Mouse (Mus musculus): ENCODE results near the gene Syn3. TPM values are rescaled to one million over a fixed set of nuclear protein-coding genes. Genes with fewer than 3 reads are reported as not detected.
"Not testable (repeated sequence)": the region's sequence is repeated elsewhere in the genome, so short reads cannot be mapped to it uniquely, and the experiment has no call there.

Gene Syn3
- polyA plus RNA-seq (2016; fragmentation: Nextera tagmentation; extraction: Ambion mirVana), result 3.0 and 5.3 TPM in 2 replicates

DNA sequence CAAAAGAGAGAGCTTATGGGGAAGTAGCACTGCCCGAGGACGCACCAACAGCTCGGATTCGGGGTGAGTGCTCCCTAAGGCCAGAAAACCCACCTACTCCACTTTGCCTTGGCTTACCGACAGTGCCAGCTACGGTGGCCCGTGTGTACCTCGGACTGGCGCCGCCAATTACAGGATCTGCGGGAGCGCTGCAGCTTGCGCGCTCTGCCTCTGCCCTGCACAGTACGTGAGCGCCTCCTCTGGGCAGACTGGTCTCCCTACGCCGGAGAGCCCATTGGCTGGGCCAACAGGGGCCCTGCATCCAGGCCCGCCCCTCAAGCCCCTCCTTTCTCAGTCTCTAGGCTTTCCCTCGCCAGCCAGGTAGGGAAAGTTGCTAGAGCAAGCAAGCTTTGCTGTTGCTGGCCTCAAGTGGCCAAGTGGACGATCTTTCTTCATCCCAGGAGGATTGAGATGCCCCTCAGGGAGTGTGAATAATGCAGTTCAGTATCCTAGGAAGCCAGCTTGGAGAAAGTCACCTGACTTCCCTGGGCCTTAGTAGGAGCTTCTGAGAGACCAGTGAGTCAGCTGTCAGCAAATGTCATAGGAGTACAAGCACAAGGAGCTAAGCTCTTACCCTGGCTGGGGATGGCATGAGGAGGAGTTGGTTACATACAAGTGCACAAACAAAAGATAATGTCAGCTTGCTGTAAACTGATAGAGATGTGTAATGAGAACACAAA lies at the start of gene Syn3:
Syn3 (minus strand) TSS at position 224 of the 719 bp plus-strand sequence.
- H3K4me1 ChIP-seq, result peaks cover 18% of the 10 kb centered on the region
- DNase-seq (ENCODE audit: low spot score), result peak; percentile 93
- H3K27ac ChIP-seq (replicated peaks), result peak within 1 kb of the TSS; percentile 90
- under 1% methylated on average over 21 of the region's 21 CpGs for WGBS
- H3K27me3 ChIP-seq (ENCODE audit: low read depth, poor library complexity, severe bottlenecking), result no peaks in the 10 kb centered on the region
- peak within 1 kb of the TSS; percentile 74 for H3K4me3 ChIP-seq
- no peaks in the 10 kb centered on the region for H3K36me3 ChIP-seq
- H3K9me3 ChIP-seq (replicated peaks), result no peaks in the 10 kb centered on the region

GRCm38 (mm10) chr10:86526357-86526874 lies 27.7 kb upstream of the Syn3 start:
- H3K36me3 ChIP-seq; H3K4me3 ChIP-seq; H3K9me3 ChIP-seq (replicated peaks); H3K27me3 ChIP-seq (ENCODE audit: low read depth, poor library complexity, severe bottlenecking); H3K4me1 ChIP-seq; DNase-seq (ENCODE audit: low spot score); H3K27ac ChIP-seq (replicated peaks): not testable (repeated sequence)
- 97% methylated on average over 4 of the region's 5 CpGs for WGBS

DNA sequence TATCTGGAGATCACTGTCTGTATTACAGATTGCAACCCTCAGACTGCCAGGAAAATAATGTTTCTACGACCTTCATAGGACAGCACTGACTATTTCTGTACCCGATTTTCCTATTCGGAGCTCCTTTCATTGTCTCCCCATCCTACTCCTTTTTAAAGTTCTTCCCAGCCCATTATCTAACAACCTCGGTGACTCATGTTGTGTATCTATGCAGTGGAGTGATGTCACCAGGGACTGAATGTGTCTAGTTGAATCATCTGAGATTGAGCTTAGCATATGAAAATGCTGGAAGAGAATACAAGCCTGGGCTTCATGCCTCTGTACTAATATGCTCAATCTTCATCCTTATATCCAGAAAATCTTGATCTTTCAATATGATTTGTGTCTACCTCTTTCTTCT lies 15.1 kb upstream of the Syn3 start:
- no peaks in the 10 kb centered on the region for H3K4me1 ChIP-seq
- H3K27ac ChIP-seq (replicated peaks), result no peak overlapping the region
- DNase-seq (ENCODE audit: low spot score), result no peak
- no peak overlapping the region for H3K4me3 ChIP-seq
- no peaks in the 10 kb centered on the region for H3K27me3 ChIP-seq (ENCODE audit: low read depth, poor library complexity, severe bottlenecking)
- 94% methylated on average over 4 of the region's 4 CpGs for WGBS
- peaks cover 11% of the 10 kb centered on the region; the same call in 1 of the 2 replicates for H3K9me3 ChIP-seq (replicated peaks)
- no peaks in the 10 kb centered on the region for H3K36me3 ChIP-seq

- no peak overlapping the region for H3K27ac ChIP-seq (replicated peaks)
- H3K9me3 ChIP-seq (replicated peaks), result peaks cover 11% of the 10 kb centered on the region; the same call in 1 of the 2 replicates
- no peak for DNase-seq (ENCODE audit: low spot score)
- no peak overlapping the region for H3K4me3 ChIP-seq
- H3K36me3 ChIP-seq, result no peaks in the 10 kb centered on the region
- no peaks in the 10 kb centered on the region for H3K27me3 ChIP-seq (ENCODE audit: low read depth, poor library complexity, severe bottlenecking)
- no peaks in the 10 kb centered on the region for H3K4me1 ChIP-seq
Observed at GRCm38 (mm10) chr10:86510941-86511340, 12.2 kb upstream of the Syn3 start.

DNA sequence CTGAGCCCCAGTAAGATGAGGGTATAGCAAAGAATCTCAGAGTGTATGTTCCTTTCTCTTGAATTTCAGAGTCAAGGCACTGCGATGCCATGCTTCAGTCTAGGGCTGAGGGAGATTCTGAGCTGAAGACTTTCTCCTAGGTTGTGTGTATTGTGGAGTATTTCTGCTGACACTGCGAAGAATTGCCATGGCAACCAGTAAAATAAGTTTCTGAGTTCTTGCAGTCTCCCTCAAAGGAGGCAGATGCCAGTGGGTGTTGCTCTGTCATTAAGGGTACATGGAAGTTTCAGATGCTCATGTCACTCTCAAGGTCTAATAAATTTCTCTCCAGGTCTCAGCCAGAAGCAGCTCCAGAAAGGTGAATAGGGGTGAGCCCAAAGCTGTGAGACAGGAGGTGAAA lies 3.4 kb upstream of the Syn3 start:
- Histone ChIP-seq H3K9me3 (replicated peaks) (no peaks in the 10 kb centered on the region), H3K4me3 (no peak overlapping the region), H3K36me3 (no peaks in the 10 kb centered on the region), H3K27me3 (ENCODE audit: low read depth, poor library complexity, severe bottlenecking) (no peaks in the 10 kb centered on the region), H3K4me1 (peaks cover 18% of the 10 kb centered on the region), H3K27ac (replicated peaks) (no peak overlapping the region)
- 89% methylated on average over 2 of the region's 2 CpGs for WGBS
- DNase-seq (ENCODE audit: low spot score), result no peak

DNA sequence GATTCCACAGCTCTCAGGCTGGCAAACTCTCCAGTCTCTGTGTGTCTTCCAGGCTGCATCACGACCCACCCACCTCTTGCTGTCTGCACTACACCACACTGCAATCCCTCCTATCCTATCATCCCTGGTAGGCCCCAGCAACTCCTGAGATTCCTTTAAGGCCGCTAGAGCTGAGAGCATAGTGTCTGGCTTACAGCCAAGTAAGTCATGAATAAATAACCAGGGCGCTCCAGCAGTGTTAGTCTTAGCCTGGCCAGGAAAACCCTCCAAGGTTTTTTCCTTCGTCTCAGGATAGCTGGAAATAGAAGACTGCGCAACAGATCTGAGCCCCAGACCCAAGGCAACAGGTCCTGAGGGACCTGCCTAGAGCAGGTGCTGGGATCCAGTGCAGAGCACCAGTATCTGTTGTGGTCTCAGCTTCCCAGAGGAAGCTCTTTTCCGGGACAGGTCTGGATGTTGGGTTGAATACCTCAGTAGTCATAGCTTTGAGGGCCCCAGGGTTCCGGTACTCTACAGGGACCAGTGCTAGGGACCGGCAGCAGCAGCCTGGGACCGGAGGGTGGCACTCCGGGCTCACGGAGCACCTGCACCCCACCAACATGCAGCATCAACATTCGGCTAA lies 534 bp downstream of the Syn3 start:
- Histone ChIP-seq H3K27ac (replicated peaks) (peak overlapping the region; percentile 90), H3K27me3 (ENCODE audit: low read depth, poor library complexity, severe bottlenecking) (no peaks in the 10 kb centered on the region), H3K4me1 (peaks cover 18% of the 10 kb centered on the region), H3K36me3 (no peaks in the 10 kb centered on the region), H3K9me3 (replicated peaks) (no peaks in the 10 kb centered on the region), H3K4me3 (peak overlapping the region; percentile 74)
- 9% methylated on average over 12 of the region's 12 CpGs for WGBS
- peak; percentile 40 for DNase-seq (ENCODE audit: low spot score)

DNA sequence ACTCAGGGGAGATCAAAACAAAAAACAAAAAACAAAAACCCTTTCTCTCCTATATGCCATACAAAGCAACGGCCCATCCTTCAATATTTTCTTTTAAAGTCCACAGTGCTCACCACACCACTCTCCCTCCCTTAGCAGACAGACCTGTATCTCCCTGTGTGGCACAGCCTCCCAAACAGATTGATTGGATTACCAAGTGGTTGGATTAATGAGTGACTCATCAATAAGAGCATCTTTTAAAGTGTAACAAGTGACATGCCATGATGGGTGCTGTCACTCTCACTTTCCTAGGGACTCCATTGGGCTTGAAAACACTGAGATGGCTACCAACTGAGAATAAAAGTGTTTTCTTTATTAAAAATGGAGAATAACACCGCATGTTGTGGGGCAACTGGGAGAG lies 2.8 kb downstream of the Syn3 start:
- no peaks in the 10 kb centered on the region for H3K9me3 ChIP-seq (replicated peaks)
- no peak overlapping the region for H3K27ac ChIP-seq (replicated peaks)
- H3K36me3 ChIP-seq, result no peaks in the 10 kb centered on the region
- H3K4me3 ChIP-seq, result no peak overlapping the region
- H3K4me1 ChIP-seq, result peaks cover 30% of the 10 kb centered on the region
- DNase-seq (ENCODE audit: low spot score), result no peak
- 90% methylated on average over 2 of the region's 2 CpGs for WGBS
- no peaks in the 10 kb centered on the region for H3K27me3 ChIP-seq (ENCODE audit: low read depth, poor library complexity, severe bottlenecking)

DNA sequence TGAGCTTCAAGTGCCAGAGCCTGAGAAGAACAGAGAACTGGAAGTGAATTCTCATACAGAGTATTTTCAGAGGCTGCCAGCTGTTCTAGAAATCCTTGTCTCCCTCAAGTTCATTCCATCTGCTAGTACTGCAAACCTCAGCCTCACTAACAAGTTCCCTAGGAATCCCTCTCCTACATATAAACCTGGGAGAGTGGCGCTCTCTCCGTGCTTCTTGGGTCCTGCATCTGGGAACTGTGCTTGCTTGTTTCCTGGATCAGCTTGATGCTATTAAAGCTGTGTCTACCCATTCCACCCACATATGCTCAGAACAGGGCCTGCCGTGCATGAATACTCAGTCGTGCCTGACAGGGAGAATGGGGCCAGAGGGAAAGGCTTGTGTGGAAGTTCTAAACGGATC lies 5.6 kb downstream of the Syn3 start:
- 78% methylated on average over 5 of the region's 5 CpGs for WGBS

DNA sequence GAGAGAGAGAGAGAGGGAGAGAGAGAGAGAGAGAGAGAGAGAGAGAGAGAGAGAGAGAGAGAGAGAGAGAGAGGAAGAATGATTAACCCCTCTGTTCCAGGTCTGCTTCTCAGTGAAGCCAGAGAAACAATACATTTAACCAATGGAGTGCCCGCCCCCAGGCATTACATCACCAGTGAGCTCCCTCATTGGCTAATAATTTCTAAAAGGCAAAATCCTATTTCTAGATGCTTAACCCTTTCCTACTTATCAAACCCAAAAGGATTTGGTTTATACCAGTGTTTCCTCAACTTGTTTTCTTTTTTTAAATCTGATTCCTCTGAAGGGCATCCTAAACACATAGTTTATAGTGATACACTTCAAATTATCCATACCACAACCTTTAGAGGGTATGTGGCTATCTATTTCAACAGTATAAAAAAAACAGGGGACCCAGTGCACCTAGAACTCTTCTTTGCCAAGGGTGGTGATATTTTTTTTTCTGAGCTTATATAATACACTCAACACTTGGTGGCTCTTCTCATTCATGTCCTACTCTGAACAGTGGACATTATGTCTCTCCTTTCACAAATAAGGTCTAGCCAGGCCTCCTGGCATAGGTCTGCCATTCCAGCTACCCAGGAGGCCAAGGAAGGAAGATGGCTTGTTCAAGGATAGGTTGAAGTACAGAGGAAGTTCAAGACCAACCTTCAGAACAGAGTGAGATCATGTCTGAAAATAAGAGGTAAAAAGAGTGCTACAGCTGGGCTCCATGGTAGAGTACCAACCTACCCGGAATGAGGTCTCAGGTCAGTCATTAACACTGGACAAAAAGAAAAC lies 6.4 kb downstream of the Syn3 start:
- Histone ChIP-seq H3K4me3 (peak overlapping the region; percentile 45), H3K36me3 (no peaks in the 10 kb centered on the region), H3K9me3 (replicated peaks) (no peaks in the 10 kb centered on the region), H3K27ac (replicated peaks) (peak overlapping the region; percentile 86), H3K4me1 (peaks cover 21% of the 10 kb centered on the region), H3K27me3 (ENCODE audit: low read depth, poor library complexity, severe bottlenecking) (no peaks in the 10 kb centered on the region)
- peak; percentile 44 for DNase-seq (ENCODE audit: low spot score)
- 50% methylated on average over 2 of the region's 2 CpGs for WGBS

More for the DNA sequence above, 5.6 kb downstream of the Syn3 start:
- no peak for DNase-seq (ENCODE audit: low spot score)
- H3K4me1 ChIP-seq, result peaks cover 29% of the 10 kb centered on the region
- no peak overlapping the region for H3K4me3 ChIP-seq
- no peaks in the 10 kb centered on the region for H3K36me3 ChIP-seq
- no peak overlapping the region for H3K27ac ChIP-seq (replicated peaks)
- H3K9me3 ChIP-seq (replicated peaks), result no peaks in the 10 kb centered on the region
- no peaks in the 10 kb centered on the region for H3K27me3 ChIP-seq (ENCODE audit: low read depth, poor library complexity, severe bottlenecking)

DNA sequence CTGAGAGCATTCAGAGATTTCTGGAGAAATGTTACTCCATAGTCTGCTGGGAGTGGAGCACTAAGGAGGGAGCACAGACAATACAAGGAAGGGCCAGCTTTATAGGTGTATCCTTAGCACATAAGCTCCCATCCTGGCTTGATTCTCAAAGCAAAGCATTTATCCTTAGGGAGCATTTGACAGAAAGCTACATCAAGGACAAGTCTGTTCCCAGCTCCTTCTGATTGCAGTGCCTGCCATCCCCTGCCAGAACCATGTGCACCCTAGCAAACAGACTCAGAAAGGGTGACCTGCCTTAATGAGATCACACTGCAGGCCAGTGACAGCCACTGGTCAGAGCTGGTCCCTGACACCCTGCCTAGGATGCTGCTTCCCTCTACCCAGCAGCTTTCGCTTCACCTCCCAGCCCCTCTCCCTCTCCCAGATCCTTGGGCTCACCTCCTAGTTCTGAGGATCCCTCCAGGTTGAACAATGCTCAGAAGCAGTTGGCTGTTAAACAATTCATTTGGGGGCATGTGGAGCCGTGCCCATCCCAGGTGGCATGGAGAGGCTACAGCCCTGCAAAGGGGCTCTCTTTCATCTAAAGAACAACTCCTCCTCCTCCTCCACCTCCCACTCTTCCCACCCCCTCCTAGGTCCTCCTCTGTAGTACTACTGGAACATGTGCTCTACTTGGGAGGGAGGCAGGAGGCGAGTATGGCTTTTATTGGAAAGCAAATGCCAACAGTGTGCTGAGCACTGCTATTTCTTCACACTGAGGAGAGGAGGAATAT lies 7.2 kb downstream of the Syn3 start:
- 19% methylated on average over 3 of the region's 3 CpGs for WGBS
- Histone ChIP-seq H3K4me1 (peaks cover 20% of the 10 kb centered on the region), H3K27ac (replicated peaks) (peak overlapping the region; percentile 86), H3K36me3 (no peaks in the 10 kb centered on the region), H3K9me3 (replicated peaks) (no peaks in the 10 kb centered on the region), H3K4me3 (peak overlapping the region; percentile 45), H3K27me3 (ENCODE audit: low read depth, poor library complexity, severe bottlenecking) (no peaks in the 10 kb centered on the region)
- DNase-seq (ENCODE audit: low spot score), result peak; percentile 20

DNA sequence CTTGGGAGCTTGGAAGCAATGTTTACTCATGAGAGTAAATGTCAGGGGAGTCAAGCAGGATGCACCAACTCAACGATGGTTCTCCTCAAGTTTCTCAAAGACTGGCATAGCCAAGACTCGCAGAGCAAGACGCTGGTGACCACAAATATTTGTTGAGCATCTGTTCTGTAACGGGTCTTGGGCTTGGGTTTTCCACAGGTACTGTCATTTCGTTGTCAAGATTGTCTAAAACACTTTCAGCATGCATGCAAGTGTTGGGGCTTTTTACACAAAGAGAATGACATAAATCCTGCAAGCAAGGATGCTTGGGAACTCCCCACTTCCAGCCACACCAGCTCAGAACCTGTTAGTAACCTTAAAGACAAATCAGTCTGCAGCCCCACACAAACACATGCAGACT lies 10.2 kb downstream of the Syn3 start:
- Histone ChIP-seq H3K4me3 (no peak overlapping the region), H3K27ac (replicated peaks) (no peak overlapping the region), H3K36me3 (no peaks in the 10 kb centered on the region), H3K27me3 (ENCODE audit: low read depth, poor library complexity, severe bottlenecking) (no peaks in the 10 kb centered on the region), H3K9me3 (replicated peaks) (no peaks in the 10 kb centered on the region), H3K4me1 (peaks cover 25% of the 10 kb centered on the region)
- 86% methylated on average over 5 of the region's 5 CpGs for WGBS
- no peak for DNase-seq (ENCODE audit: low spot score)

DNA sequence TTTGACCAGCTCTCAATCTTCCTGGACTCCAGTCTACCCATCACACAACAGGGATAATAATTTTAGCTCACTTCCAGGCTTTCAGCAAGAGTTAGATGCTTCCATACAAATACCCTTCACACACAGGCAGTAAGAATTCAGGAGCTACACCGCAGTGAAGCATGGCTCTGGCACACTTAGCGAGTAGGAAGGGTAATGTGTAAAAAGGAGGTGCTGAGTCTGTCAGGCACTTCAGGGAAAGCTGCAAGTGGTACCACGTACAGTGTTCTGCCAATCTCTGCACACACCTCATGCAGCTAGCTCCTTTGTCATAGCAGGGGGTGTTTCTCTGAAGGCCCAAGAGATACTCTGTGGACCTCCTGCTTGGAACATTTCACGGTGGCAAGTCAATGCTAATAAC lies 12.7 kb downstream of the Syn3 start:
- Histone ChIP-seq H3K4me3 (no peak overlapping the region), H3K27me3 (ENCODE audit: low read depth, poor library complexity, severe bottlenecking) (no peaks in the 10 kb centered on the region), H3K9me3 (replicated peaks) (no peaks in the 10 kb centered on the region), H3K36me3 (no peaks in the 10 kb centered on the region), H3K4me1 (peaks cover 15% of the 10 kb centered on the region), H3K27ac (replicated peaks) (no peak overlapping the region)
- no peak for DNase-seq (ENCODE audit: low spot score)
- WGBS, result 67% methylated on average over 4 of the region's 4 CpGs
